Mouse (Mus musculus): ENCODE measurements around the gene March6.

GRCm38 (mm10) chr15:31436811-31437210 lies 94.0 kb downstream of the March6 start:
- TF ChIP-seq CTCF (conservative IDR thresholded peaks at IDR 0.05; ENCODE audit: insufficient read depth, insufficient read length, low read depth, low read length), result no peak
- TF ChIP-seq POLR2A (IDR thresholded peaks at IDR 0.05; ENCODE audit: low read depth, low read length), result no peak

All from kidney, adult 2 months (tissue).